Mouse (Mus musculus) kidney, adult 11 months (tissue): ENCODE measurements around the gene Tlr8.

ENCODE experiments used
- DNase-seq: peaks from one replicate; pipeline ENCODE4 v3.0.0; 2022

Tlr8 gene

GRCm38 (mm10) chrX:167195228-167195649, 68.9 kb downstream of the Tlr8 start:
- no peak for DNase-seq
